Mouse (Mus musculus) splenic B cell, adult 2 months (primary cell): ENCODE data around the gene Slc30a2.
"Not testable (repeated sequence)": the region's sequence is repeated elsewhere in the genome, so short reads cannot be mapped to it uniquely, and the experiment has no call there.

Experiments used
- DNase-seq: peaks from one replicate; pipeline ENCODE4 v3.0.0-alpha.2; 2011; ENCODE audit warnings: low read depth, low spot score
- H3K27me3 ChIP-seq: 2 replicates; pipeline ENCODE4 v1.6.1; 2012; ENCODE audit warnings: mild to moderate bottlenecking, low read length, moderate library complexity, mixed read lengths; ENCODE audit not compliant: control insufficient read depth, poor library complexity, insufficient read depth, severe bottlenecking
- H3K36me3 ChIP-seq: 2 replicates; pipeline ENCODE4 v1.6.1; 2012; ENCODE audit warnings: mild to moderate bottlenecking, low read length, moderate library complexity, mixed read lengths; ENCODE audit not compliant: control insufficient read depth, poor library complexity, insufficient read depth, severe bottlenecking

The Slc30a2 gene

DNA sequence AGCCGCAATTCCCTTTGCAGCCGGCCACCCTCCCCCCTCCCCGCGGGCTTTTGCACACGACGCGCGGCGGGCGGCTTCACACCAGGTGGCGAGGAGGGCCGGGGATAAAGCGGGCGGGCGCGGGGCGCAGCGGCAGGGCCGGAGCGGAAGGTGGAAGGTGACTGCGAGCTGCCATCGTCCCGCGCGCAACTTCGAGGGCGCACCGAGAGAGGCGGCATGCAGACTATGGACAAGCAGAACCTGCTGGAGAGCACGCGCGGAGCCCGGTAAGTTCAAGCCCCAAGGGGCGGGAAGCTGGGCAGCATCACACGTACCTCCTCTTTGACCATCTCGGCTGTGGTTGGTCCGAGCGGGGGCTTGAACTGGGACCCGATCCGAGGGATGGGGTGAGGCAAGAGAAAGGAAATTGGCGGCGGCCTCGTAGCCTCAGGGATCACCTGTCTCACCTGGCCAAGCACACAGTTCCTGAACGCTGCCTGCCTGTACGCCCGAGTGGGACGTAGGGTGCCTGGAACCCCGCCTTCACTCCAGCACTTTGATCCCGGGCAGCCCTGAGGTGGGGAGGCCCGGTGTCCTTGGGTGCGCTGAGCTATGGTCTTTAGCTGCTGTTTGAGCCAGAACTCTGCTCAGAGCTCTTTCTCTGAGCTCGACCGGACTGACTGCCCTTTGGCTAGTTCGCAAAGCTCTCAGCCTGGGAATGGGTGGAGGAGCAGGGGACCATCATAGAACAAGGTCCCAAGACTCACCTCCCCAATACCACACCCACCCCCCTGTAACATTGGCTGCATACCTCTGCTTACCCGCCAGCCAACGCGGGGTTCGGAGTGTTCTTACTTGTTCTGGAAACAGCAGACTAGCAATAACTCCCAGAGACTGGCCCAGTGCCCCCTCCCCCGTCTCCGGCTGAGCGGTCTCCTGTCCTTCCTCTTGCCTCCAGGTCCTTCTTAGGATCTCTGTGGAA lies at the start of gene Slc30a2:
Gene Slc30a2 (plus strand): TSS at position 111 of the 961 bp plus-strand sequence.
- H3K27me3 ChIP-seq: no peaks in the 10 kb centered on the region
- DNase-seq: no peak
- H3K36me3 ChIP-seq: no peaks in the 10 kb centered on the region

DNA sequence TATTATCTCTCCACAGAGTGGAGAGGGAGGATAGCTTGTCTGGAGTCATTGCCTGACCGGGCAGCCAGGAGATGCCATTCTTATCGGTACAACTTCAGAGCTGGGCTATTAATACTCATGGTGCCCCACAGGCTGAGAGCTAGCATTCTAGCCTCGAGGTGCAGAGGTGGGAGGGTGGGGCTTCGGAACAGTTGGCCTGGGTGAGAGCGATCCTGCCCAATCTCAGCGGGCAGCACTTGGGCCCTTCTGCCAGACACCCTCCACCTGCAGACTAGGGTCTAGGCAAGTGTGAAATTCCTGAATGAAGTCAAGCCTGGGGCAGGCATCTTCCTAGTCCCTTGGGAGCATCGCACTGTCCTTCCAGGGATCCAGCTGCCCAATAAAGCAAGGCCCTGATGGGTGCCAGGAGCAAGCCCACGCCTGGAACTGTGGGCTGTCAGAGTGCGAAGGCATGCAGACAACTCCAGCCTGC lies 49.3 kb upstream of the Slc30a2 start:
- DNase-seq: no peak
- no peaks in the 10 kb centered on the region for H3K27me3 ChIP-seq

DNA sequence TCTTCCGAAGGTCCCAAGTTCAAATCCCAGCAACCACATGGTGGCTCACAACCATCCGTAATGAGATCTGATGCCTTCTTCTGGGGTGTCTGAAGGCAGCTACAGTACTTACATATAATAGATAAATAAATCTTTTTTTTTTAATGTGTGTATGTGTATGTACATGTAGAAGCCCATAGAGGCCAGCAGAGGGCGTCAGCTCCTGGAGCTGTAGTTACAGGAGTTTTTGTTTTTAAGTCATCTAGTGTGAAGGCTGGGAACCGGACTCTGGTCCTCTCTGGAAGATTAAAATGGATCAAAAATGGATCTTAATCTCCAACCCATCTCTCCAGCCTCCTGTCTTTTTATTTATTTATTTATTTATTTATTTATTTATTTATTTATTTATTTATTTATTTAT lies 46.9 kb upstream of the Slc30a2 start:
- DNase-seq, H3K36me3 ChIP-seq, H3K27me3 ChIP-seq: not testable (repeated sequence)

More for the DNA sequence above, 49.3 kb upstream of the Slc30a2 start:
- no peaks in the 10 kb centered on the region for H3K36me3 ChIP-seq

- H3K36me3 ChIP-seq: no peaks in the 10 kb centered on the region
- peak; percentile 28 for DNase-seq
- no peaks in the 10 kb centered on the region for H3K27me3 ChIP-seq
Measured at GRCm38 (mm10) chr4:134296523-134296922, 46.5 kb upstream of the Slc30a2 start.

DNA sequence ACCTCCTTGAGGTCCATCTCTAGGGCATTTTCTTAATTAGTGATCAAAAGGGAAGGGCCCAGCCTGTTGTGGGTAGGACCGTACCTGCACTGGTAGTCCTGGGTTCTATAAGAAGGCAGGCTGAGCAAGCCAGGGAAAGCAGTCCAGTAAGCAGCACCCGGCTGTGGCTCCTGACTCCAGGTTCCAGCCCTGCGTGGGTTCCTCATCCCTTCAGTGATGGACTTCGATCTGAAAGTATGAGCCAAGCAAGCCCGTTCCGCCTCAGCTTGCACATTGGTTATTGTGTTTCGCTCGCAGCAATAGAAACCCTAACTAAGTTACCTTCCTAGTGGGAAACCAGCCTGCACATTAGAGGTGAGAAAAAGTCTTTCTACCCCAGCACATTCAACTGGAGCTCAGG lies 45.6 kb upstream of the Slc30a2 start:
- DNase-seq: no peak
- H3K27me3 ChIP-seq: no peaks in the 10 kb centered on the region
- H3K36me3 ChIP-seq: no peaks in the 10 kb centered on the region

- Histone ChIP-seq H3K27me3 (no peaks in the 10 kb centered on the region), H3K36me3 (no peaks in the 10 kb centered on the region)
- DNase-seq: no peak
Measured at GRCm38 (mm10) chr4:134298626-134299497, 44.1 kb upstream of the Slc30a2 start.

DNA sequence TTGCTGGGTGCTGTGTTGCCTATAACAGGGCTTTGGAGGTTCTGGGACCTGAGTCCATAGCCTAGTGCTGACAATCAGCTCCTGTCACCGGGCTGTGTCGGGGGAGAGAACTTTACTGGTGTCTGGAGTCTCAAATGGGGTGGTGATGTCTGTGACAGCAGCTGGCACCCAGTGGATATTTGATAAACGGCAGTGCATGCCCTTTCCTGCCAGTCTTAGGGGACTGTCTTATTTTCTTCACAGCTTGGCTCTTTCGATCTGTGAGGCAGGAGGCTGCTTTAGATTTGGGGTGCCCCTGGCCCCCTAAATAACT lies 43.5 kb upstream of the Slc30a2 start:
- DNase-seq: no peak
- H3K36me3 ChIP-seq: no peaks in the 10 kb centered on the region
- no peaks in the 10 kb centered on the region for H3K27me3 ChIP-seq

DNA sequence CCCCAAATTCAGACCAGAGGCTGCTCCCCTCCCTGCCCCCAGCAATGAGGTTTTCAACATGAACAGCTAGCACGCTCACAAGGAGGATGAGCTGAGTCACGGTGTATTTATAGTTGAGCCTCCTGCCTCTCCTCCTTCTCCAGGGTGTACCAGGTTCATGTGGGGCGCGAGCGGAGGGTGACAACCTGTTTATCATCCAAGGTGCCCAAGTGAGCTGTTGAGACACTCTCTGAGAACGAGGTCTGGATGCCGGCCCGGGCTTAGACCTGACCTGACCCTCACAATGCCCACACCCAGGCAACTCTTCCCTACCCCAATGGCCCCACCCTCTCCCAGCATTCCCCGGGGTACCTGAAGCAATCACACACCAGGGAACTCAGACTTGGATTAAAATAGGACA lies 42.7 kb upstream of the Slc30a2 start:
- no peak for DNase-seq
- Histone ChIP-seq H3K27me3 (no peaks in the 10 kb centered on the region), H3K36me3 (no peaks in the 10 kb centered on the region)

- DNase-seq: no peak
- Histone ChIP-seq H3K36me3 (no peaks in the 10 kb centered on the region), H3K27me3 (no peaks in the 10 kb centered on the region)
Measured at GRCm38 (mm10) chr4:134302084-134302483, 40.9 kb upstream of the Slc30a2 start.

- no peaks in the 10 kb centered on the region for H3K27me3 ChIP-seq
- DNase-seq: no peak
- no peaks in the 10 kb centered on the region for H3K36me3 ChIP-seq
Measured at GRCm38 (mm10) chr4:134306963-134307362, 36.0 kb upstream of the Slc30a2 start.

DNA sequence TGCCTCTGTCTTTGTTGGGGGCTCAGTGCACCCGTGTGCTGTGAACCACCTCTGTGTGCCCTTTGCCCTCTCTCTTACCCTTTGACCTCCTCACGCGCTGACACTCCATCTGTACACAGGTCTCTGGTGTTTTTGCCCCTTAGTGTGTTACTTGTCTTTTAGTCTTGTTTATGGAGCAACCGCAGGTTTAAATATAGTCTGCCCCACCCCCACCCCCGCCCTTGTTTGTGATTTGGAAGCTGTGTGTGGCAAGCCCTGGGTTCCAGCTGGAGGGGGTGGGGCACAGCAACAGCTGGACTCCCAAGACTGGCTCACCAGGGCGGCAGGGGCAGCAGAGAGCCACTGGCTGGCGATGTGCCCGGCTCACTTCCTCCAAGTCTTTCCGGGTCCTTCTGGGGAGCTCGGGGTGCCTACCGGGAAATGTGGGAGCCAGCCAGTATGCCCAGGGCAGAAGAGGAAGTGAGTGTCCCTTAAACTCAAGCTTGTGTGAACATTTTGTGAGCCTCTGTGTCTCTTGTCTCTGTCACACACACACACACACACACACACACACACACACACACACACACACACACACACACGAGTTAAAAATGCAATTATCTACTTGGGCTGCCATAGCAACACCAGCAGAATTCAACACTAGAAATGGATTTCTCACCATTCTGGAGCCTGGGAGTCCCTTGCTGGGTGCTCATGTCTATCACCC lies 35.5 kb upstream of the Slc30a2 start:
- Histone ChIP-seq H3K36me3 (no peaks in the 10 kb centered on the region), H3K27me3 (no peaks in the 10 kb centered on the region)
- peak; percentile 50 for DNase-seq

DNA sequence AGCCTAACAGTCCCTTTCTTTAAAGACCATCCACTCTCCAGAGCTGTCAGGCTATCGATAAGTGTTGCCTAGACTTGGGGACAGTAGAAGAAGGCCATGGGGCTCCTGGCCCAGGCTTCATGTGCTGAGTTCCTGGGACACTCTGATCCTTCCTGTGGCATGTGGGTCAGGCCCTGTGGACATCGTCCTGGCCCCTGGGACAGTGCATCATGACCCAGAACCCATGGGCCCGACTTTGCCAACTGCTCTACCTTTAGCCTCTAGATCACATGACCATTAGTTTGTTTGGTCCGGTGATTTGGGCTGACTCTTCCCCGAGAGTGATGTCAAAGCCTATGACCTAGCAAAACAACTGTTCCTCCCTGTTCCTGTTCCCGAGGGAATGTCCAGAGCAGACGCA lies 32.9 kb upstream of the Slc30a2 start:
- no peak for DNase-seq
- no peaks in the 10 kb centered on the region for H3K36me3 ChIP-seq
- H3K27me3 ChIP-seq: no peaks in the 10 kb centered on the region

DNA sequence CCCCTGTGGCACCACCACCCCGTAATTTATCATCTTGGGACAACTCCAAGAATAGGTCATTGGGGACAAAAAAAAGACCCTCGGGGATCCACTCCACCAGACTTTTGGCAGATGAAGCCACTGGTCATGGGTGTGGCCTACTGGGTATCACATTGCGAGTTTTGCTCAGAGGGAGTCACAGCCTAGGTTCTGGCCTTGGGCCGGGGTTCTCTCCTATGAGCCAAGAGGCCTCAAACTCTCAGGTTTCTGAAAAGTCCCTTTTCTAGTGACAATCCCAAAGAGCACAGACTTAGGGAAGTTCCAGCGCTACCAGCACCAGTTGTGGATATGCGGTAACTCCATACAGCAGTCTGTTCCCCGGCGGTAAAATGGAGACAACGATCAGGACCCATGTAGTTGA lies 32.3 kb upstream of the Slc30a2 start:
- H3K36me3 ChIP-seq: no peaks in the 10 kb centered on the region
- no peaks in the 10 kb centered on the region for H3K27me3 ChIP-seq
- no peak for DNase-seq

DNA sequence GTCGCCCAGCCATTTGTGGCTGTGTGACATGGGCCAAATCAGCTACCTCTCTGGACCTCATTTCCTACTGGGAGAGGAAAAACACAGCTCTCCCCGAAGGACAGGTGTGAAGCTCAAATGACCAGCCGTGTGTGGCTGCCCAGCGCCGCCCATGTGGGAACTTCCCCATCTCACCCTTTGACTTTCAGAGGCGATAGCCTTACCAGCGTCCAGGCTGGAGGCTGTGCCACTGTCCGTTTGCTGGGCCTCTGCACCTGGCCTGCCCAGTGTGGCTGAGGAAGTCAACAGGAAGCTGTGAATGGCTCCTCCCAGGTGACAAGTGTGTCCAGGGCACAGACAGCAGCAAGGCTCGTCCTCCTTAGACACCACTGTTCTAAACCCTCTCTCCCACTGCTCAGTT lies 31.2 kb upstream of the Slc30a2 start:
- Histone ChIP-seq H3K36me3 (no peaks in the 10 kb centered on the region), H3K27me3 (no peaks in the 10 kb centered on the region)
- DNase-seq: no peak
